Mouse (Mus musculus) spleen, embryonic (tissue): ENCODE data around the gene 6330403K07Rik.

Source experiments
- CTCF ChIA-PET: fragments of 350-600 bp; sonication (Branson Sonifier 250); formaldehyde crosslinking; loops from one replicate; lab custom pipeline; 2022; lab: Charles Lee

Gene 6330403K07Rik

GRCm38 (mm10) chr11:71033163-71033761 is at the start of gene 6330403K07Rik:
6330403K07Rik (minus strand) TSS chr11:71033513.
- CTCF ChIA-PET, result no interaction called here

GRCm38 (mm10) chr11:71076342-71076741 is 43.0 kb upstream of the 6330403K07Rik start:
- CTCF ChIA-PET, result no interaction called here

DNA sequence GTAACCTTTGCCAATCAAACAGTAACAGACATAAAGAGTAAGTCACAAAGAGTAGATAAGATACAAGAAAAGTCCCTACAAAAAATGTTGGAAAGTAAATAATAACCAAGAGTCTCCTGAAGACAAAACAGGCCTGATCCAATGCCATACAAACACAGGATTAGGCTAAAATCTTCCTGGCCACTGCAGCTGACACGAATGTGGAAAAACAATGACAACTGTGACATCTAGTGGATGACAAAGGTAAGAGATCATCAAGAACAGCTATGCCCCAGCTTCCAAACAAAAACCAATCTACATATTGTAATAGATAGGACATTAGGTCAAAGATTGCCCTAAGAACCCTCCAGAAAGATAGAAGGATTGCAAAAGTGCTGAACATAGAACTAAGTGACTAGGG is 19.2 kb upstream of the 6330403K07Rik start:
- CTCF ChIA-PET, result no interaction called here

GRCm38 (mm10) chr11:71039526-71040298 is 6.4 kb upstream of the 6330403K07Rik start:
- CTCF ChIA-PET, result no interaction called here

DNA sequence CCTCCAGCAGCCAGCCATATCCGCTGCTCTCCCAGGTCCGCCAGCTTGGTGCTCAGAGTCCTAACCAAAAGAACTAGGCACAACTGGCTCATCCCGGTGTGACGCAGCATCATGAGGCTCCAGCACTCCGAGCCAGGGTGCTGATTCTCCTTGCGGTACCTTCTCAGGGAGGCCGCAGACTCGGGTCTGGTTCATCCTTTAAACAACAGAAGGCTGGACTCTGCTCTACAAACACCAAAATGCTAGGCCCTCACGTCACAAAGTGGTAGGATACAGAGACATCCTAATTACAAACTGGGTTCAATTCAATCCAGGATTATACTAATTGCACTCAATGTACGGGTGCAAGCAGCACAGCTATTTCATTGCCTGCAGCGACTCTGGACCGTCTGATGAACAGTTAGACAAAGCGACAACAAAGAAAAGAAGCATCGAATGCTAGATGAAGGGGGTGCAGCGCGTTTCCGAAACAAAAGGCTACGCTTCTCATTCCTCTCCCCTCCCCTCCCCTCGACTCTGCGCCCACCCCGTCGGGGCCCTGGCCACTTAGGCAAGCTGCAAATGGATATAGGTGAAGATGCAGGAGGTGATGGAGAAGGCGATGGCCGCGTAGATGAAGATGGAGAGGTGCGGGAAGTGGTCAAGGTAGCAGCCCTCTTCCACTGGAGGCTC is 686 bp downstream of the 6330403K07Rik start:
- CTCF ChIA-PET, result no interaction called here

DNA sequence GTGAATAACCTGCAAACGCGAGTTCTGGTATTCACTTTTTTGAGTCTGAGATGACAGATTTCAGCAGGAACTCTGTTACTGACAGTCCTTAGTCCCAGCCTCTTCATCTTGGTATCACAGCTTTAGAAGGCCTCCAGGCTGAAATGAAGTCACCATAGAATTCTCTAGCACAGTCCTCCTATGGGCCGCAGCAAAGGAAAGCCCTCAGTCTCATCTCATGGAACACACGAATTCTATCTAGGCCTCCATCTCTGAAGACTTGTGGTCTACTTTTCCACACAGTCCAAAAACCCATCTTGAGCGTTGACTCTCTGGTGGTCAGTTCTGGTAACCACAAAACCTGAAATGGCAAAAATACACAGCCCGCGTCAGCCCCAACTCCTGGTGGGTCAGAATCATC is 1.2 kb downstream of the 6330403K07Rik start:
- CTCF ChIA-PET, result no interaction called here

DNA sequence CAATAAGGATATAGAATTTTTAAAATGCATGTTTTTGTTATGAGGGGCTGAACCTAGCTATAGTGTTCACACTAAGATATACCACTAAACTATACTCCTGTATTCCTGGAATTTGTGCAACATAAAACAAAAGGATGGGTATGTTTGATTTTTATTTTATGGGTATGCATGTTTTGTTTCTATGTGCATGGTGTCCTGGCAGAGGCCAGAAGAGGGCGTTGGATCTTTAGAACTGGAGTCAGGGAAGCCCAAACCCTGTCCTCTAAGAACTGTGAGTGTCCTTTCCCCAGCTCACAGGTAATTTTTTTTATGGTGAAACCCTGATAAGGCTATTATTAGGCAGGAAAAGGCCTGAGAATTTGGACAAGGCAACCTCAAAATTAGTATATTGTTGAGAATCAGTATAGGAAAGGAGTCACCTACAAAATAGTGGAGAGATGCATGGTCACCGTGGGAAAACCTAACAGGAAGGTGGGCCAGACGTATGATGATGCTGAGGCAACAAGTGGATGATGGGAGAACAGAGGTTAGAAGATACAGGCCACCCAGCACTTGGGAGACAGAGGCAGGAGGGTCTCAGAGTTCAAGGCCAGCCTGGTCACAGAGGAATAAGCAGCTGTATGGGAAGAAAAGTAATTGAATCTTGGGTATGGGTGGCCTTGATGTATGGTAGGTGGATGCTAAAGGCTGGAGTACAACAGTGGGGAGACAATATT is 3.8 kb downstream of the 6330403K07Rik start:
- CTCF ChIA-PET, result no interaction called here

- CTCF ChIA-PET, result interaction anchor here (0.6 kb wide), 1 partner anchor 211 kb away, joined by 3 read pairs; no protein-coding TSS in a partner anchor
These were observed 5.0 kb downstream of the 6330403K07Rik start for GRCm38 (mm10) chr11:71028280-71028679.

- CTCF ChIA-PET, result no interaction called here
These were observed 13.9 kb downstream of the 6330403K07Rik start, which contains the start of the genes Mis12 and Derl2 for GRCm38 (mm10) chr11:71019201-71020068. Mis12 (plus strand) TSS chr11:71019611. Derl2 (minus strand) TSS chr11:71019841.

DNA sequence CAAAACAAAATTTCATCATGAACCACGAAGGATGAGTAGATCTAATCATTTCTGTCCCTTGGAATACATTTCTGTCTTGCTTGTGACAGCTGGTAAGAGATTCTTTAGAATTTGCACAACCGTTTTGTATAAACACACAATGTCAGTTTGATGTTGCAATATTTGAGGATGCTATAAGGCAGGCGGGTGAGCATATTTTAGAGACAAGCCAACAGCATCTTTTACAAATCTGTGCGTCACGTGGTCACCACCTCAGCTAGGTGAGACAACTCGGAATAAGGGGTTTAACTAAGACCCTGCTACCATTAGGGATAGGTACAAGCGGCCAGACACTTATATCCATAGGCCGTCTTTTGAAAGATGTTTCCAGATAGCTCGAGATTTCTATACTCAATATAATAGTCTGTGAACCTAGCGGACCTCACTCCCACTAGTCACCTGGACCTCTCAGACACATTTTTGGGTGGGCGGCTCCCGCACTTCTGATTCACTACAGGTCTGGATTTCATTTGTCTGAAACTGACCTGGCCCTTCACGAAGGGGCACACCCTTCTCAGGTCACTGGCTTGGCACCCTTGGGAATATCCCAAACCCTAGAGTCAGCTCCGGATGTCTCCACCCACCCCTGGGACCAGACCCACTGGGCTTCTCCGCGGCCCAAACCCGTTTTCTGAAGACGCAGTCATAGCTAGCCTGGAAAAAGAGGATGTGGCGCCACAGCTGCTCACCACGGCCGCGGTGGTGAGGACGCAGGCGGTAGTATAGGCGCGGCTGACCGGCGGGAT is 14.7 kb downstream of the 6330403K07Rik start:
- CTCF ChIA-PET, result no interaction called here

GRCm38 (mm10) chr11:71017051-71017450 is 16.3 kb downstream of the 6330403K07Rik start:
- CTCF ChIA-PET, result no interaction called here

GRCm38 (mm10) chr11:71012743-71013142 is 20.6 kb downstream of the 6330403K07Rik start:
- CTCF ChIA-PET, result interaction anchor here (1.0 kb wide), 1 partner anchor 30 kb away, joined by 4 read pairs; the partner anchor contains the start of gene C1qbp

DNA sequence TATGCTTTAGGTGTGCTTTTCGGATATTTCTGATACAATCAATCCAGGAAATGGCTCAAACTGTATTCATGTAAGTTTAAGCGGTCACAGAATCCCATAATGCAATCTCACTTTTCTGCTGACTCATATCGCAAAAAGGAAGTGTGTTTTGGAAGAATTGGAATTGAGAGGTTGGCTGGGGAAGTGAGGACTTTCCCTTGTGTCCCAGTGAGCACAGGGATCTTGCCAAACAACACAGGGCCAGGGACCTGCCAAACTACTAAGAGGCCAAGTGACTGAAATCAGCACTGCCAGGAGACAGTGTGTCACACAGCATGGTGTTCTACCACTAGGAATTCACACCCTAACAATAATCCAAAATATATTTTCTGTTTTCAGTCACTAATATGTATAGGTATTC is 25.0 kb downstream of the 6330403K07Rik start:
- CTCF ChIA-PET, result no interaction called here

DNA sequence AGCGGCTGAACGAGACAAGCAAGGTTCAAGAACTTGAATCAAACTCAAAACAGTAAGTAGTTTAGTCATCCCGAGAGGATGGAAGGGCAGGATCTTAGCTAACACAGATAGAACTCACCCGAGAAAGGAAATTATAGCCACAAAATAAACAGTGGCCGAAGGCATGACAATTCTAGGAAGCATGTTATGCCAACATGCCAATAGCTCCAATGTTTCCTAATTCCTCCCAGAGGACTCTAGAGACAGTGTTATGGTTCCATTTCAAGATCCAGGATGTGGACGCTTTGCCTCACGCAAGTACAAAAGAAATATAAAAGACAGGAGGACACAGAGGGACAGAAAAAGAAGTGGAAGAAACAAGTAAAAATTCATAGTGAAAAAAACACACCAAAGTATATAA is 25.5 kb downstream of the 6330403K07Rik start:
- CTCF ChIA-PET, result no interaction called here

GRCm38 (mm10) chr11:71007026-71007425 is 26.3 kb downstream of the 6330403K07Rik start:
- CTCF ChIA-PET, result interaction anchor here (0.7 kb wide), 1 partner anchor 137 kb away, joined by 3 read pairs; no protein-coding TSS in a partner anchor

DNA sequence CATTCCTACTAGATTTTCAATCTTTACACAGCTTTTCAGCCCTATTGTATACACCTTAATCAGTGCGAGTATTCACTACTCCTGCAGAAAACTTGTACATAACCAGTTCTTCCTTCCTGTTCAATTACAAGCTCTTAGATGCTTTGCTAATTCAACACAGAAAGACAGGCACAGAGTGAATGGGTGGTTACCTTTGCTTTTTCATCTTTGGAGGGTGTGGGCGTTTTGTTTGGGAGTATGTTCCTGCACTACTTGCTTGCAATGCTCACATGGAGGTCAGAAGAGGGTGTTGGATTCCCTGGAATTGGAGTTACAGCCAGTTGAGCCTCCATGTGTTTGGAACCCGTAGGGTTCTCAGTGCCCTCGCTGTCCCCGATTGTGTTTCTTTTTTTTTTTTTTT is 28.3 kb downstream of the 6330403K07Rik start:
- CTCF ChIA-PET, result interaction anchor here (0.6 kb wide), 1 partner anchor 31 kb away, joined by 3 read pairs; no protein-coding TSS in a partner anchor

GRCm38 (mm10) chr11:71004316-71004773 is 29.0 kb downstream of the 6330403K07Rik start, which contains the start of gene Dhx33:
Dhx33 (minus strand) TSS chr11:71004437.
- CTCF ChIA-PET, result interaction anchor here (0.6 kb wide), 1 partner anchor 18 kb away, joined by 3 read pairs; no protein-coding TSS in a partner anchor

DNA sequence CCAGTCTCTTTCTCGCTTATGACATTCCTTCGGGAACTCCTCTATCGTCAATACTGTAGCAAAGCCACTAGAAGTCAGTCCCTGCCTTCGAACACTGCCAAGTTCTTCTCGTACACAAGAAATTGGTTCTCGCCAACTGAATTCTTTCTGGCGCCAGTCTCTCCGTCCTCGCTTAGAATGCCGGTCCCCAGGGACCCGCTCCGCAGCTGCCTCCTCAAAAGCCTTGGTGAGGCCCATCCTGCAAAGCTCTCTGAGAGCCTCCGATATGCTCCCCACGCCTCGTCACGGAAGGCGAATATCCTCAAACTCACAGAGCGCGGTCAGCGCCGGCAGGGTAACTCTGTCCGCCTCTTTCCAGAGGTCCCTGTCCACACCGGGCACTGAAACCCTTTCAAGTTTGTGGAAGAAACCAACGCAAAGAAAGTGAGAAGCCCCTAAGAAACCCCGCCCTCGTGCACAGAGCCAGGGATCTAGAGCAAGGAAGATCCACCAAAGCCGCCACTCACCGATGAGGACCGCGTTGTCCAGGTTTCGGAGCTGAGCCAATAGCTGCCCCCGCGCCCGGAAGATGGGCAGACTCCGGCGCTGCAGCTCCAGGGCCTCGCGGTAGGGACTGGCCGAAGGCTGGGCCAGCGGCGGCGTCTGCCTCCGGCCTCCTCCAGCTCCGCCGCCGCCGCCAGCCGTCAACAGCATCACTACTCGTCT is 29.6 kb downstream of the 6330403K07Rik start:
- CTCF ChIA-PET, result interaction anchor here (0.6 kb wide), 1 partner anchor 19 kb away, joined by 3 read pairs; no protein-coding TSS in a partner anchor

GRCm38 (mm10) chr11:71001167-71001566 is 32.1 kb downstream of the 6330403K07Rik start:
- CTCF ChIA-PET, result no interaction called here
